Mouse (Mus musculus) thymus, postnatal 10 days (tissue): ENCODE measurements around the gene Nrm.

Experiments used
- DNase-seq, 2 experiments: peaks; one replicate each; pipeline ENCODE4 v3.0.0; 2021; ENCODE audit warnings: low spot score in 2 of 2

Nrm gene

GRCm38 (mm10) chr17:35866911-35867890 lies 6.1 kb downstream of the Nrm start:
- peak; percentile 38 to 63 for DNase-seq

- DNase-seq: peak; percentile 51 to 52
Measured at GRCm38 (mm10) chr17:35868165-35868820, 7.2 kb downstream of the Nrm start.

DNA sequence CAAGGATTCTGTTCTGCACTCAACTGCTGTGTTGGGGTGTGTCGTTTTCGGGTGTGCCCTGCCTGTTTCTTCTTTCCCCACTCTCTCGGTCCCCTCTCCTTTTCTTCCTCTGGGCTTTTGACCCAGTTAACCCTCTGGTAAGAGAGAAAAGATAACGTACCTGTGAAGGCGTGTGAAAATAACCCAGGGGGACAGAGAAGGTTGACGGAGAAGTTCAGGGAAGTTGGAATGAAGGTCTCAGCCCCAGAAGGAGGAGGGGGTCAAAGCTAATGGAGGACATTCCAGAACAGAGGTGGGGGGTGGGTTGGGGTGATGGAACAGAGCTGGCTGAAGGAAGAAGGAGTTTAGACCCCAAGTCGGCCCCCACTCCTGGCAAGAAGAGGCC lies 7.8 kb downstream of the Nrm start:
- no peak for DNase-seq

DNA sequence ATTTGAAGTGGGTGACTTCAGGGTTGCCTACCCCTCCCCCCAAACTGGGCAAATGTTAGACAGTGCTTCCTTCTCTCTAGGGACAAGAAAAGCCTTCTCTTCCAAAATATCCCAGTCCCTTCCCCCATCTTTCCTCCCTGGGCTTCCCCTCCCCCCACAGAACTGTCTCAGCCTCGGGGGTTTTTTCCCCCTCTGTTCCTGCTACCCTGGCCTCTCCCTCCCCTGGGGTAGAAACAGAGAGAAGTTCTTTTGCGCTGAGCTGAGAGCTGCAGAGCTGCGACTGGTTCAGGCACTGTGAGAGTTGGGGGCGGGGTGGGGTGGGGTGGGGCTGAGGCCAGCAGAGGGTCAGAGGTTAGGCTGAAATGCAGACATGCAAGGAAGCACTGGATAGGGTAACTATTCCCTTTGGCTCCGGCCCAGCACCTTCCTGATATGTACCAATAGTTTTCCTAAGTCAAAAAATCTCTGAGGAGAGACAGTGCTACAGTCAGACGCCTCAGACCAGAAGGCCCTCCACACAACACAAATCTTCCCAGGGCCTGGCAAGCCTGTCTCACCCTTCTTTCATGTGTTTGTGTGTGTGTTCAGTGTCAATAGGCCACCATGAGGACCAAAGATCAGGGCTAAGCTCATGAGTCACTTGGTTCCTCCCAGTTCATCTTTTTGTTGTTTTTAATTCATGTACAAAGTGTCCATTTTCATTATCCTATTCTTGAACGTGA lies 8.4 kb downstream of the Nrm start:
- peak; percentile 50 to 54 for DNase-seq

DNA sequence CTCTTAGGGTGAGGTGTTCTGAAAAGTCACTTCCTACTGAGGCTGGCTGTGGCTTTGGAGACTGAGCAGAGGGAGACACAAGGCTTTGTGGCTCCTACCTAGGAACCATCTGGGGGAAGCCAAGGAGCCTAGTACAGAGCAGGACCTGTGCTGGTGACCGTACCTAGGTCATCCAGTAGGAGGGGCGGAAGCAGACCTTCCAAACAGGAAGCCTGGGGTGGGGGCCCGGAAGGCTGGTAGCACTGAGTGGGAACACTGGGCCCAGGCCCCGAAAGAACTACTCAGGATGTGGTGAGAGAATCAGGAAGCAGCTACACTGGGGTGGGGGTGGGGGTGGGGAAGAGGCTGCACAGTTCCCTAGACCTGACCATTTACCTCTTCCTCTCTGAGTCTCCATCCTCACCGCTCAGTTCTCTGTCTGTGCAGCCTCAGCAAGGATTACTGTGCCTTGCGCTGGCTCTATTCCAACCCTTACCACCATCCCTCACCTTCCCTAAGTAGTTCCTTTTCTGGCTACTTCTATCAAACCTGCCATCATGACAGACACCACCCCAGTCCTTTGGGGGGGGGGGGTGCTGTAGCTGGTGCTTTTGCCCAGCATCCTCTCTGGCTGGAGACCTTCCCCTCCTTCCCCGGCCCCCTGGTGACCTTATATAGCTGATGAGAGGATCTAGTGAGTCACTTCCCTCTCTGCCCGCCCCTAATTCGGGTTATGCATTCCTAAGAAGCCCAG lies 9.2 kb downstream of the Nrm start:
- DNase-seq: peak; percentile 80 to 85

- peak; percentile 46 to 64 for DNase-seq
Measured at GRCm38 (mm10) chr17:35870884-35871696, 10.0 kb downstream of the Nrm start.

DNA sequence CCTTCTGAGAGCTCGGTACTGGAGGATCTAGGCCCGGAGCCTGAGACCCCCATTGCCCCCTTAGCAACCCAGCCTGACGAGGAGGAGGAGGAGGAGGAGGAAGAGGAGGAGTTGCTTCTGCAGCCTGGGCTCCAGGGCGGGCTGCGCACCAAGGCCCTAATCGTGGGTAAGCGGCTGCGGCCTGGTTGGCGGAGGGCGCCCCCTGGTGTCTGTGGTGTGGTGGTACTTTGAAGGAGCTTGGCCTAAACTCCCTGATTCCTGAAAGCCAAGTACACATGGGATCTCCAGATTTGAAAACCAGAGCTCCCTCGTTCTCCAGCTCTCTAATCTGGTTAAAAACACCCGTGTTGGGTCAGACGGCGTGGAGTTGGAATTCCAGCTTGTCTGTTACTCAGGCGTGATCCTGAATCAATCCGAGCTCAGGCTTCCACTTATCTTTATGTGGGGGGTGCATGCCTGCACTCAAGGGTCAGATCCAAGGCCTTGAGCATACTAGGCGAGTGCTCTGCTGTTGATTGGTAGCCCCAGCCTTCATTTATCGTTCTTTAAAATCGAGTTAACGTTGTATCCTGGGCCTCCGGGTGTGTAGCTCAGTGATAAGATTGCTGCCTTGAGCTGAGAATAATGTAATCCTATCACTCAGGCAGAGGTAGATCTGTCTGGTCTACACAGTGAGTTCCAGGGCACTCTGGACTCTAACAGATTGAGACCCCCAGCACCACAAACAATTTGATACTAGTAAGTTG lies 12.8 kb downstream of the Nrm start:
- peak; percentile 74 to 93 for DNase-seq

- DNase-seq: no peak
Measured at GRCm38 (mm10) chr17:35874721-35875120, 13.6 kb downstream of the Nrm start.

- peak; percentile 90 to 96 for DNase-seq
Measured at GRCm38 (mm10) chr17:35879245-35880057, 18.3 kb downstream of the Nrm start, which contains the start of gene Dhx16. Gene Dhx16, plus strand, starts transcription at chr17:35879819.

DNA sequence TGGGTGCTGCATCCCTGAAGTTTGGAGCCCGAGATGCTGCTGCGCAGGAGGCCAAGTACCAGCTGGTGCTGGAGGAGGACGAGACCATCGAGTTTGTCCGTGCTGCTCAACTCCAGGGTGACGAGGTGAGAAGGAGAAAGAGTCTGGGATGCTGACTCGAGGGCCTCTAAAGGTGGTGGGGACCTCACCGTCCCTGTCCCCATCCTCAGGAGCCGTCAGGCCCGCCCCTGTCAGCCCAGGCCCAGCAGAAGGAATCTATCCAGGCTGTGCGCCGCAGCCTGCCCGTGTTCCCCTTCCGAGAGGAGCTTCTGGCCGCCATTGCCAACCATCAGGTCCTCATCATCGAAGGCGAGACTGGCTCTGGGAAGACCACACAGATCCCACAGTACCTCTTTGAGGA lies 21.8 kb downstream of the Nrm start:
- DNase-seq: no peak

GRCm38 (mm10) chr17:35883777-35884176 lies 22.7 kb downstream of the Nrm start:
- DNase-seq: no peak

GRCm38 (mm10) chr17:35887725-35888124 lies 26.6 kb downstream of the Nrm start:
- no peak for DNase-seq

GRCm38 (mm10) chr17:35896781-35897643 lies 35.9 kb downstream of the Nrm start, which contains the start of gene 2310061I04Rik:
Gene 2310061I04Rik, minus strand, starts transcription at chr17:35897431.
- peak; percentile 85 to 93 for DNase-seq

GRCm38 (mm10) chr17:35897644-35898573 lies 36.8 kb downstream of the Nrm start:
- peak in 1 of 2 experiments; percentile 18 for DNase-seq

GRCm38 (mm10) chr17:35900636-35901035 lies 39.5 kb downstream of the Nrm start:
- no peak for DNase-seq

DNA sequence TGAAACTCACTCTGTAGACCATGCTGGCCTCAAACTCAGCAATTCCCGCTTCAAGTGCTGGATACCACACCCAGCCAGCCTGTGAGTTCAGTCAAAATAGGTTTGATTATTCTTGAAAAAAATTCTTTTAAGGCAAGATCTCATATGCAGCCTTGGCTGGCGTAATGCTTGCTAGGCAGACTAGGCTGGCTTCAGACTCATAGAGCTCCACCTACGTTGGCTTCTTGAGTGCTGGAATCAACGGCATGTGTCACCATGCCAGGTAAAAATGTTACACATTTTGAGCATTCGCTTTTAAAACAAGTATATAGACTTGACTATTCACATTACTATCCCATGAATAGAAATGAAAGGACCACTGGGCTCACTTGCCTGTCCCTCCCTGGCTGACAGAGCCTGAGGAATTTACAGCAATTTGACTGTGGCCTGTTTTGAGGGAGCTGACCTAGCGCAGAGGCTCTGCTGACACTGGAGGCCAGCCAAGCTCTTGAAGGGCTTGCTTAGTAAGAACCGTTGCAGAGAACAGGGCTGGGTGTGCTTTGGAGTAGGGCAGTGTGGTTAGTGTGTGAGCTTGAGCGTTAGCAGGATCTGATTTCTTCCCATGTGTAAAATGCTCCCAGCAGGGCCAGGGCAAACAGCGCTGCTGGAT lies 42.3 kb downstream of the Nrm start:
- no peak for DNase-seq
